Mouse (Mus musculus) ES-E14 (cell line): ENCODE measurements around the gene Fkbp5. TPM values are rescaled to one million over a fixed set of nuclear protein-coding genes. Genes with fewer than 3 reads are reported as not detected.

Source experiments
- DNase-seq: peaks from one replicate; pipeline ENCODE4 v3.0.0-alpha.2; 2013; ENCODE audit warnings: low read depth, low spot score
- H3K27ac ChIP-seq: 2 replicates; pipeline ENCODE4 v1.5.1; 2012; ENCODE audit warnings: low read depth, mild to moderate bottlenecking, low read length, moderate library complexity, mixed read lengths; ENCODE audit not compliant: poor library complexity, insufficient read depth, severe bottlenecking
- H3K36me3 ChIP-seq: 2 replicates; pipeline ENCODE4 v1.6.1; 2012; ENCODE audit warnings: mild to moderate bottlenecking, low read length, moderate library complexity, mixed read lengths; ENCODE audit not compliant: control insufficient read depth, poor library complexity, insufficient read depth, severe bottlenecking
- H3K4me1 ChIP-seq, 2 experiments: fragments of 150-350 bp in 1 of 2; sonication (generic) in 1 of 2; 2 replicates each; pipeline ENCODE4 v1.6.1; 2012; ENCODE audit warnings: low read length in 2 of 2, mild to moderate bottlenecking in 1 of 2, mixed read lengths in 1 of 2; ENCODE audit not compliant: control insufficient read depth in 2 of 2, insufficient read depth in 2 of 2, poor library complexity in 1 of 2
- H3K4me3 ChIP-seq, 2 experiments: fragments of 150-350 bp in 1 of 2; sonication (generic) in 1 of 2; 2 replicates each; pipeline ENCODE4 v1.5.1; 2012; ENCODE audit warnings: low read length in 2 of 2, low read depth in 1 of 2, mild to moderate bottlenecking in 1 of 2, mixed read lengths in 1 of 2; ENCODE audit not compliant: insufficient read depth in 1 of 2, poor library complexity in 1 of 2, severe bottlenecking in 1 of 2
- H3K9ac ChIP-seq: 2 replicates; pipeline ENCODE4 v1.6.1; 2012; ENCODE audit warnings: low read depth, mild to moderate bottlenecking, low read length, mixed read lengths; ENCODE audit not compliant: poor library complexity, insufficient read depth, severe bottlenecking
- H3K9me3 ChIP-seq: fragments of 150-350 bp; sonication (generic); 2 replicates; pipeline ENCODE4 v1.6.1; 2012; ENCODE audit warnings: low read depth, mild to moderate bottlenecking, low read length; ENCODE audit not compliant: control insufficient read depth, insufficient read depth
- CHD2 ChIP-seq: IDR thresholded peaks from 2 replicates; pipeline ENCODE4 v1.6.1; 2014; ENCODE audit warnings: mild to moderate bottlenecking, low read depth, low read length, inconsistent platforms
- HCFC1 ChIP-seq: IDR thresholded peaks from 2 replicates; pipeline ENCODE4 v1.6.1; 2012; ENCODE audit warnings: low read length, inconsistent platforms, borderline replicate concordance; ENCODE audit not compliant: insufficient read depth
- MAFK ChIP-seq: IDR thresholded peaks from 2 replicates; pipeline ENCODE4 v1.6.1; 2014; ENCODE audit warnings: mild to moderate bottlenecking, low read depth, low read length, inconsistent platforms; ENCODE audit not compliant: insufficient read depth
- ZC3H11A ChIP-seq: IDR thresholded peaks from 2 replicates; pipeline ENCODE4 v1.6.1; 2012; ENCODE audit warnings: low read depth, mild to moderate bottlenecking, inconsistent platforms, low read length, borderline replicate concordance
- ZNF384 ChIP-seq: IDR thresholded peaks from 2 replicates; pipeline ENCODE4 v1.6.1; 2012; ENCODE audit warnings: low read depth, low read length, inconsistent platforms
- in situ Hi-C, 2 experiments: fragments of 600-800 bp; cut with MboI; formaldehyde crosslinking; loops; one replicate each; pipeline ENCODE4 v1.15.1; 2025; ENCODE audit warnings: low sequenced_read_pairs in 2 of 2, inconsistent platforms in 1 of 2; ENCODE audit not compliant: unreplicated experiment in 2 of 2
- total RNA-seq: library from RNA; depleted of rRNA; stranded (reverse); fragments of 300-350 nt; gene quantifications from 2 replicates; pipeline ENCODE4 v1.2.3, GENCODE M21; 2012

The Fkbp5 gene
- total RNA-seq, 1 experiment: 43.6 TPM

DNA sequence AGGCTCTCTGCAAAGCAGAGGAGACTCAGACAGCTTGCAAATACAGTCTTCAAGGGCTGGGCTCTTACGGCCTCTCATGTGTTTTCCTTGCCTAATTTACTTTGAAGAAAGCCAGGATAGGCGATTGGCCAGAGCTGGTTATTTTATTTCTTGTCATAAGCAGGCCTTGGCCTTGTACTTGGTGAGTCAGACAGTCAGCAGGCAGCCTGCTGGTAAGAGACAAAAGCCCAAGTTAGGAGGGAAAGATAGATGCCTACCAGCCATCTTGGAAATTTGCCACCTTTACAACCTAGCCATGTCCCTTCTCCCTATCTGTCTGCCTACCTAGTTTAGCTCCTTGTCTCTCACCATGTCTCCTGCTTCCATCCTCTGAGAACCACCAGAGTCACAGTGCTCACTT is 146.0 kb downstream of the Fkbp5 start:
- peaks cover 4 to 9% of the 10 kb centered on the region in 2 experiments for H3K4me1 ChIP-seq

GRCm38 (mm10) chr17:28369056-28369455 is 148.3 kb downstream of the Fkbp5 start:
- no peak overlapping the region for H3K9ac ChIP-seq
- TF ChIP-seq ZC3H11A: no peak
- TF ChIP-seq HCFC1: no peak
- no peak for TF ChIP-seq MAFK
- TF ChIP-seq ZNF384: no peak
- no peak for TF ChIP-seq CHD2
- H3K36me3 ChIP-seq: no peaks in the 10 kb centered on the region
- no peak for DNase-seq
- H3K27ac ChIP-seq: no peak overlapping the region
- peaks cover 1 to 7% of the 10 kb centered on the region in 2 experiments; a peak in 3 of 4 replicates for H3K4me1 ChIP-seq
- no peaks in the 10 kb centered on the region for H3K9me3 ChIP-seq
- in situ Hi-C loops: no loop called here
- no peak overlapping the region for H3K4me3 ChIP-seq

More for the DNA sequence above, 146.0 kb downstream of the Fkbp5 start:
- no peaks in the 10 kb centered on the region for H3K36me3 ChIP-seq
- H3K9ac ChIP-seq: no peak overlapping the region
- in situ Hi-C loops: no loop called here
- H3K27ac ChIP-seq: no peak overlapping the region
- H3K9me3 ChIP-seq: no peaks in the 10 kb centered on the region
- DNase-seq: no peak
- no peak overlapping the region for H3K4me3 ChIP-seq
- no peak for TF ChIP-seq CHD2
- TF ChIP-seq ZC3H11A: no peak
- no peak for TF ChIP-seq ZNF384
- TF ChIP-seq HCFC1: no peak
- no peak for TF ChIP-seq MAFK

DNA sequence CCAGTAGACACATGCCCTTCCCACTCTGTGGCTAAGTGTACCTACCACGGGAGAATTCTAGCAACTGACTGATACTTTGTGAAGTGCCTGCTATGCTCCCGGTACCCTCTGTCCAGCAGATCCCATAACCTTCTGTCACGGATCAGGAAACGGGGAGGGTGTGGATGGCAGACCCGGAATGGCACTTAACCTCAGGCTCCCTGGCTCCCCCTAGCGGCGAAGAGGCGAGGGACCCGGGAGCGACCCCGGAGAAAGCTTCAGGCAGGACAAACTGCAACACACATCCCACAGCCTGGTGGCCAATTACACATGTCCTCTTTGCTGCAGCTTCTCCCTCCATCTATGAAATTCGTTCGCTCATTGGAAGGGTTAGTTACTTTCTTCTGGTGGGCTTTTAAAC is 148.9 kb downstream of the Fkbp5 start:
- Histone ChIP-seq H3K9me3 (no peaks in the 10 kb centered on the region), H3K27ac (no peak overlapping the region), H3K4me1 (peaks cover 0 to 10% of the 10 kb centered on the region in 2 experiments; a peak in 2 of 4 replicates), H3K4me3 (no peak overlapping the region), H3K9ac (no peak overlapping the region), H3K36me3 (no peaks in the 10 kb centered on the region)
- TF ChIP-seq MAFK (no peak), ZC3H11A (no peak), CHD2 (no peak), ZNF384 (0 out of 2 replicates have a peak, but pooled peaks have one; percentile 13)
- in situ Hi-C loops: no loop called here
- DNase-seq: peak; percentile 91

DNA sequence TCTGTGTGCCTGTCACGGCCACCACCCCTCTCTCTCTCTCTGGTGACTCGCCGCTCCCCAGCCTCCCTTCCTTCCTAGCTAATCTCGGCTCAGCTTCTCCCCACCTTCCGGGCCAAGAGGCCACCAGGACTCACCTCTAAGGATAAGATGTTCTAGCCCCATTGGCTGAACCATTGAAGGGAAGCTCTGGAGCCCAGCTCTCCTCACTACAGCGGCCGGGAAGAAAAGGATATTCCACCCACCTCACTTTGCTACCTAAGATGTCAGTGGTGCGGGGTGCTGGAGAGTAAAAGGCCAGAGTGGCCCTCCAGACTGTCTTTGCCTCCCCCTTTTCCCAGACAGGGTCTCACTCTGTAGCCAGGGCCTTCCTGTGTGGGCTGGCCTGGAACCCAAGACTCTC is 152.2 kb downstream of the Fkbp5 start, which contains the start of gene Tulp1:
TSS of gene Tulp1 (minus strand) at position 101 of the 400 bp plus-strand sequence.
- H3K27ac ChIP-seq: no peak within 1 kb of the TSS
- peak within 1 kb of the TSS; percentile 41 for H3K9ac ChIP-seq
- peak within 1 kb of the TSS; percentile 55 to 62 for H3K4me3 ChIP-seq
- TF ChIP-seq HCFC1 (no peak), MAFK (no peak), ZC3H11A (no peak), CHD2 (no peak), ZNF384 (no peak)
- DNase-seq: no peak
- no peaks in the 10 kb centered on the region for H3K9me3 ChIP-seq
- no peaks in the 10 kb centered on the region for H3K36me3 ChIP-seq
- H3K4me1 ChIP-seq: peaks cover 0 to 19% of the 10 kb centered on the region in 2 experiments; a peak in 3 of 4 replicates
- in situ Hi-C loops: no loop called here

DNA sequence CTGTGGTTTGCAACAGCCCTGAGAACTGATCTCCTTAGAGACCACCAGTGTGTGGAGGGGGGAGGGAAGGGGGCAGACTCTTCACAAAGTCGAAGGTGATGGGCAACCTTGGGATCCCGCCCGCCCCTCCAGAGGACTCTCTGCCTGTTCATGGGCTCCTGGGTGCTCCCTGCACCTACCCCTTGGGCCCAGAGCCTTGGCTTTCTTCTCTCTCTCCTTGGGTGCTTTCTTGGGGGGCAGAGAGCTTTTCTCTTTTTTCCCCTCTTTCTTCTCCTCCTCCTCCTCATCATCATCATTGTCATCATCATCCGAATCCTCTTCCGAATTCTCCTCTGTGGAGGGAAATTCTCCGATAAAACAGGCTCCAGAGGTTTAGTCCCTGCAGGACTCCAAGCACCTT is 153.8 kb downstream of the Fkbp5 start:
- no peak for DNase-seq
- in situ Hi-C loops: no loop called here
- TF ChIP-seq ZC3H11A (no peak), MAFK (no peak), HCFC1 (no peak), ZNF384 (no peak), CHD2 (no peak)
- Histone ChIP-seq H3K27ac (no peak overlapping the region), H3K9me3 (no peaks in the 10 kb centered on the region), H3K4me1 (peaks cover 0 to 21% of the 10 kb centered on the region in 2 experiments; a peak in 3 of 4 replicates), H3K9ac (no peak overlapping the region), H3K36me3 (no peaks in the 10 kb centered on the region), H3K4me3 (peak overlapping the region; percentile 55 to 62; a peak in 3 of 4 replicates)
